Mouse (Mus musculus) mesoderm, embryonic 11.5 days (tissue): ENCODE measurements around the gene Clec4a4.
"Not testable (repeated sequence)": the region's sequence is repeated elsewhere in the genome, so short reads cannot be mapped to it uniquely, and the experiment has no call there.

ENCODE experiments used
- DNase-seq: peaks from one replicate; pipeline ENCODE4 v3.0.0-alpha.2; 2012; ENCODE audit warnings: low read depth, low spot score

Clec4a4 gene

GRCm38 (mm10) chr6:122989876-122990437 lies at the start of gene Clec4a4:
Gene Clec4a4, plus strand, starts transcription at chr6:122990367.
- DNase-seq, result no peak

GRCm38 (mm10) chr6:122946760-122947159 lies 43.4 kb upstream of the Clec4a4 start:
- no peak for DNase-seq

- no peak for DNase-seq
These were observed 37.8 kb upstream of the Clec4a4 start, which contains the start of gene Clec4a3 for GRCm38 (mm10) chr6:122952401-122952800. Gene Clec4a3, plus strand, starts transcription at chr6:122952515.

DNA sequence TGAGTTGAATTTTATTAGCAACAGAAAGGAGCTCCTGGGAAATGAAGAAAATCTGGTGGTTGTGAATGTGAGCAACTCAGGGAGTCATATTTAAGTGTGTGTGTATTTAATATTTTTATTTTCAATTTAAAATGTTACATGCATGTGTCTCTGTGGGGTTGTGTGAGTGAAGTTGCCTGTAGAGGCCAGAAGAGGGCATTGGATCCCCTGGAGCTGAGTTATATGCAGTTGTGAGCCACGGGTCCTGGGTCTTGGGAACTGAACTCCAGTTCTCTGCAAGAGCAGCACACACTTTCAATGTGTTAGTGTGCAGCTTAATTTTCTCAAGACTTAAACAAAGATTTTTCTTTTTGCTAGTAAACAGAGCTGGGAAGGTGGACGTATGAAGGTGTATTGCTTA lies 25.6 kb upstream of the Clec4a4 start:
- no peak for DNase-seq

DNA sequence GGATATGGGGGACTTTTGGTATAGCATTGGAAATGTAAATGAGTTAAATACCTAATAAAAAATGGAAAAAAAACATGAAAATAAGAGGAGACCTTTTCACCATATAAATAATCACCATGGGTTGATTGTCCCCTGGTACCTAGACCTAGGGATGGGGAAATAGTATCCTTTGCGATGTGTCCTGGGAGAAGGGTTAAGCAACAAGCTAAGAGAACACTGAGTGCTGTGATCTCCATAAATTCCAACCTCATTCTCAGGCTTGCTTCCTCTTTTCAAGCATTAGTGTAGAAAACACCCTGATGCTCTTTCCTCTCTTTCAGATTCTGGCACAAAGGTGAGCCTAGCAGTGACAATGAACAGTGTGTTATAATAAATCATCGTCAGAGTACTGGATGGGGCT lies 21.1 kb upstream of the Clec4a4 start:
- DNase-seq, result no peak

- DNase-seq, result not testable (repeated sequence)
These were observed 14.5 kb downstream of the Clec4a4 start for GRCm38 (mm10) chr6:123004696-123005095.

DNA sequence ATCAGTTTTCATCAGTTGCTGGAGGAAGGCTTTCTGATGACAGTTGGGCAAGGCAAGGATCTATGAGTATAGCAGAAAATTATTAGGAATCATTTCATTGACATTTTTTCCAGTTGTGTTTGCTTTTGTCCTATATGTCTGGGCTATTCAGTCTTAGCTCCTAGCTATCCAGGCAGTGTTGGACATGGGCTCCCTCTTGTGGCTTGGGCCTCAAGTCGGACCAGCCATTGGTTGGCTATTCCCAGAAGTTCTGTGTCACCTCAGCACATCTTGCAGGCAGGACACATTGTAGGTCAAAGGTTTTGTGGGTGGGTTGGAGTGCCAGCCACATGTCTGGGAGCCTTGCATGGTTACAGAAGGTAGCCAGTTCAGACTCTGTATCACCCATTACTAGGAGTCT lies 15.4 kb downstream of the Clec4a4 start:
- no peak for DNase-seq

DNA sequence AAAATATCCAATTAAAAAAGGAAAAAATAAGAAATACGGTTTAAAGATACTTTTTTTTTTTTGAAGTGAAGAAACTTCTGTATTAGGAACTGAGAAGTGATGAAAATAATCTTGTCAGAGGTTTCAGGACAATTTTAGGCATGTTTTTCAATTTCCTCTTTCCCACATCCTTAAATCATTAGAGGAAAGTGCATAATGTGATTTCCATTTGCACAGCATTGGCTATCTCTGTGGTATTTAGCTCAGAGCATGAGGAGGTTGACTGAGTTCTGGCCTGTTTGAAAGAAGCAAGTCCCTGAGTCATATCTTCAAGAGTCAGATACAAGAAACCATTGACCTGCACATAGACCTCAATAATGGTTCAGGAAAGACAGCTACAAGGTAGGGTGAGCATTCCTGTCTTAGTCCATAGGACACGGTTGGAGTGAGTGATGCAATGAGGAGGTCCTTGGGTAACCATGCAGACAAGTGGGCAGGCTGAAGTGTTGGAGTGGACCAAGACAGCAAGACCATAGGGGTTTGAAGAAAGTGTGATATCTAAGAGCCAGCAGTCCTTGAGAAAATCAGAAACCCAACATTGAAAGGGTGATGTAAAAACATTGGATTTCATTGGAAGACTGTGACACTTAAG lies 59.7 kb downstream of the Clec4a4 start, which contains the start of gene Clec4b1:
Gene Clec4b1, plus strand, starts transcription at position 221 of the 631 bp plus-strand sequence.
- DNase-seq, result no peak
